Mouse (Mus musculus): Measurements from ENCODE around the gene Trim52.
"Not testable (repeated sequence)": the region's sequence is repeated elsewhere in the genome, so short reads cannot be mapped to it uniquely, and the experiment has no call there.

The Trim52 gene

GRCm38 (mm10) chr14:106105980-106106379 is at the start of gene Trim52:
Gene Trim52, plus strand, starts transcription at chr14:106106198.
- DNase-seq = no peak

DNA sequence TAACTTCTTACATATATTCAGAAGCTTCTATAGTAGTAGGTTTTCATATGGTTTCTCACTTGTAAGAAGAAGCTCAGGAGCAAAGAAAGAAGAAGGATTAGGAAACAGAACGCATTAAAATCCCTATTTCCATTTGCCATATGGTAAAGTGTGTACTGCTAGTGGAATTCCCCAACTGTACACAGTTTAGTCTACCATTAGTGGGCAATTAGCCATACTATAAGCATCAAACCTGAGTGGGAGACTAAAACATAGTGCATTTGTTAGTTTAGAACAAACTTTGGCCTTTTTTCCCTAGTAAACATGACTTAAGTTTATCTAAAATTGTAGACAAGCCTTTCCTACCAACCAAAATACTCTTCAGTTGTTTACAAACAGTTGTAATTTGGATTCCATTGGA is 33.4 kb upstream of the Trim52 start:
- no peak for DNase-seq

DNA sequence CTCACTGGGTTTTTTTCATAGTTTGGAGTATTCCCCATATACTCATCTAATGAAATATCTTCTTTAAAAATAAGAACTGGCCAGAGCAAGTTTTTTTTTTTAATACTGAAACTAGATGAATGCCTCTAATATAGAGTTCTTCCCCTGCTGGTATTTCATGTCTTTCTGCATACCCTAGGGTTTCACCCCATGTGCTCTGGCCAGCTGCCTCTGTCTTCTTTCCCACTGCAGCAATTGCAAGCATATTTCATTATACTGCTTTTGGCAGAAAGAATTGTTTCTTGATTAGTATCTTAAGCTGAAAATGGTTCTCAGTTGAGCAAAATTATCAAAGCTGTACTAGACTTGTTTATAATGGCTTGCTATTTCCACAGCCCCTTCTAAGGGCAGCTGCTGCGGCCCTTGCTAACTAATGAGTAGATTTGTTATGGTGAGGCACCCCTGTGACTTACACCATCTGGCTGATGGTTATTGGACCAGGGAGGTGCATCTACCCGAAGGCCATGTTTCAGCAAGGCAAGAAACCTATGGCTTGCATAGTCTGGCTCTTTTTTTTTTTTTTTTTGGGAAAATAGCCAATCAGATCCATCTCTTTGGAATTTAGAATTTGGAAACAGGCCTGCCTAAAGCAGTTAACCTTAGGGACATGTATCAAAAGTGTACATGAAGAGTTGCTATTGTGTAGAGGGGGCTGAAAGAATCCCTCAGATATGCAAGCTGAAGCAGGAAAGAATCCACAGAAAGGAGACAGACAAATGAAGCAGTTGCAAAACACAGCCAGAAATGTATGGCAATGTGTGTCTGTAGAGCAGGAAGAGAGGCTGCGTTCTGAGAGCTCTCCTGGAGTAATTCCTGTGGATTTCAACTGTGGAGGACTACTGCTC is 30.6 kb upstream of the Trim52 start:
- DNase-seq = peak; percentile 3

GRCm38 (mm10) chr14:106088480-106089037 is 17.4 kb upstream of the Trim52 start:
- no peak for DNase-seq

DNA sequence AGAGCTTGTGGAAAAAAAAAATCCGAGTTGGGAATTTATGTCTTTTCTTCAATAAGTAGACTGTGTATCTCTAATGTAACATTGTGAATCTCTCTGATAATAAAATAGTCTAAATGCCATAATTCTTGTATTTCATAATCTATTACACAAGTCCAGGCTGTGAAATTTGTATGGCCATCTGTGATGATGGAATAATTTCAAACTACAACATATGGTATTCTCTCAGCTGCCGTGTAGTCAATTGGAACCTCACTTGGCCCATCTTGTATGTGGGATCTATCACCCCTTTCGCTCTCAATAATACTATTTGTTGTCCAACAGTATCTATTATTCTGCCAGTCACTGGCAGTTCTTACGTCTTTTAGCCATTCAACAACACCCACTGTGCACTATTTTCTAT is 9.2 kb upstream of the Trim52 start:
- no peak for DNase-seq

DNA sequence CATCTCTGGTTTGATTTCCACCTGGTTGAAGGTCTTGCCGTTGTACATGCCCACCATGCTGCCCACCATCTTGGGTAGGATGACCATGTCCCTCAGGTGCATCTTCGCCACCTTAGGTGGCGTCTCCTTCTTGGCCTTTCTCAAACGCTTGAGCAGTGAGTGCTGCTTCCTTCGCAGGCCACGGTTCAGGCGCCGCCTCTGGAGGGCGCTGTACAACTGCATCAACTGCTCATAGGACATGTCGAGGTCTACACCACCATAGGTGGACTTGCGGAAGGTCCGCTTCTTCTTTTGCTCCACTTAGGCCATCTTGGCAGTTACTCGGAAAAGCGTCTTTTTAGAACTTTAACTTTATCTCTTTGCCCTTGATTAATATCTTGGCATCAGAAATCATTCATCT is 5.1 kb upstream of the Trim52 start:
- no peak for DNase-seq

GRCm38 (mm10) chr14:106106425-106106824 is 427 bp downstream of the Trim52 start:
- DNase-seq = no peak

- DNase-seq = no peak
Observed at GRCm38 (mm10) chr14:106119371-106119770, 13.4 kb downstream of the Trim52 start.

DNA sequence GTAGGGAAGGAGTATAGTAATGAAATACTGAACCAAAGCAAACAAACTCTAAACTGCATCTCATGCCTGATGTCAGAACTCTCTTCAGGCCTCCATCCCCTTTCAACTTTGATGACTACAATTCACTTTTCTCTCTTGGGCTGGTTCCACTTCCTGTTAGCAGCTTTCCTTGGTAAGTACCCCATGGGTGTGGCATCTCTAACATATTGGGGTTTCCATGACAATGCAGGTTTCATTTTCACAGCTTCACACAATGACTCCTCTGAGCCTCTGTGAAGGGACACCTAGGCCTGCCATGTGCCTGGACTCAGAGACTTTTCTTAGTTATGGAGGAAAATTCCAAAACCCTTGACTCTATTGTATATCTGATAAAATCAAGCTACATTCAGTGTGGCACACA is 30.3 kb downstream of the Trim52 start:
- DNase-seq = no peak

DNA sequence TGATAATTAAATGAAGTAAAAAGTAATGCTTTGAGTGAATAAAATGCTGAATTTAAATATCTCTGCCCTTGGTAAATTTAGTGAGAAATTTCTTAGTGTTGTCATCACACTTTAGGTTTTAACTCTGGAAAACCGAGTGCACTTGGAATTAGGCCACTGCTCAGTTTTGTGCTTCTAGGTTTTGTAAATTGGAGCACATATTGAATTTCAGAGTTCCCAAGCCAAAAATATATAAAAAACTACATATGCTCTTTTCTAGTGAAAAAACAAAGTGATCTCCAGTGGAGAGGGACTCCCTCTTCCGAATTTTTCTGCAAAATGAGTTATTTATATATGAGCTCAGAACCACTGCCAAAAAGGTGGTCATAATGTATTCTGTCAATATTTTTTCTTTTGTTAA is 45.2 kb downstream of the Trim52 start:
- DNase-seq = no peak

- no peak for DNase-seq
Observed at GRCm38 (mm10) chr14:106154879-106155576, 49.0 kb downstream of the Trim52 start.

GRCm38 (mm10) chr14:106156533-106156932 is 50.5 kb downstream of the Trim52 start:
- no peak for DNase-seq

DNA sequence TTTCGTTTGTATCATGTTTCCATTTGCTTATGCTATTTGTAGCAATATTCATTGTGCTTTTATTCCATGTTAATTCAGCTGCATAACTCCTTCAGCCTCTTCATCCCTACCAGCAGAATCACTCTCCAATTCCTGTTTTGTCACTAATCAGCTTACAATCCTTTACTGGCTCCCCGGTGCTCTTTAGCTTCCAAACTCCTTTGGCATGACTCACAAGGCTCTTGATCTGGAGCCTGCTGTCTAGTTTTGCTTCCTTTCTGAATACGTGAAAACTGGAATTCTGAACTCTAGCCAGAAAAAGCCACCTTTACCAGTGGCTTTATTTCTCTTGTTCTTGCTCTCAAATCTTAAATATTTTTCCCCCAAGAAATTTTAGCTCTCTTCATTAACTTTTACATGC is 56.3 kb downstream of the Trim52 start:
- no peak for DNase-seq

- no peak for DNase-seq
Observed at GRCm38 (mm10) chr14:106163196-106163595, 57.2 kb downstream of the Trim52 start.

- DNase-seq = not testable (repeated sequence)
Observed at GRCm38 (mm10) chr14:106163933-106164332, 57.9 kb downstream of the Trim52 start.

DNA sequence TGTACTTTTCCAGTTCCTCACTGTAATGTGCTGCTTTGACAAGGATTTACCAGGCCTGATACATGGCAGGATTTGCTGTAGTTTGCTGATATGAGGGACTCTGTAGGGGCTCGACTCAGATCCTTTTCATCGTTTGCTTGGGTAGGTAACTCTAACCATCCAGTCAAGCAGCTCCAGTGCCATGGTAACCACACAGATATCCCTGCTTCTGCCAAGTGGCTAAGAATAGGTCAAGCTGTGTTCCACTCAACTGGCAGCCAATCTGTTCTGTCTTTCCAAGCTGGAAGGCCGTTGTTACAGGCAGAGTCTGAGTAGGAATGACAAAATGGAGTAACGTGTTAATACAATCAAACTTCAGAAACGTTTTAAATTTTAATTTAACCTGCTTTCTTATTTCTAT is 70.9 kb downstream of the Trim52 start:
- DNase-seq = no peak

GRCm38 (mm10) chr14:106178245-106178644 is 72.2 kb downstream of the Trim52 start:
- DNase-seq = no peak

GRCm38 (mm10) chr14:106179102-106179727 is 73.2 kb downstream of the Trim52 start:
- DNase-seq = no peak

- no peak for DNase-seq
Observed at GRCm38 (mm10) chr14:106179728-106180125, 73.7 kb downstream of the Trim52 start.

- no peak for DNase-seq
Observed at GRCm38 (mm10) chr14:106180616-106181015, 74.6 kb downstream of the Trim52 start.

DNA sequence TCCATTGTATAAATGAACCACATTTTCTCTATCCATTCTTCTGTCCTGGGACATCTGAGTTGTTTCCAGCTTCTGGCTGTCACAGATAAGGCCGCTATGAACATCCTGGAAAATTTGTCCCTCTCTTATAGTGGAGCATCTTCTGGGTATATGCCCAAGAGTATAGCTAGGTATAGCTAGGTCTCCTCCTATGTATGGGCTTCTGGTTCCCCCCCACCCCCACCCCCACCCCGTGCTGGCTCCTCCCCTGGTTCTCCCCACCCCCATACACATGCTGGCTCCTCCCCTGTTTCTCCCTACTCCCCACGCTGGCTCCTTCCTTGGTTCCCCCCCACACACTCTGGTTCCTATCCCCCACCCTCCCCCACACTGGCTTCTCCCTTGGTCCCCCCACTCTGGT is 78.0 kb downstream of the Trim52 start:
- no peak for DNase-seq

Measured in kidney, adult 8-10 months (tissue).